In the genomic region with DNA sequence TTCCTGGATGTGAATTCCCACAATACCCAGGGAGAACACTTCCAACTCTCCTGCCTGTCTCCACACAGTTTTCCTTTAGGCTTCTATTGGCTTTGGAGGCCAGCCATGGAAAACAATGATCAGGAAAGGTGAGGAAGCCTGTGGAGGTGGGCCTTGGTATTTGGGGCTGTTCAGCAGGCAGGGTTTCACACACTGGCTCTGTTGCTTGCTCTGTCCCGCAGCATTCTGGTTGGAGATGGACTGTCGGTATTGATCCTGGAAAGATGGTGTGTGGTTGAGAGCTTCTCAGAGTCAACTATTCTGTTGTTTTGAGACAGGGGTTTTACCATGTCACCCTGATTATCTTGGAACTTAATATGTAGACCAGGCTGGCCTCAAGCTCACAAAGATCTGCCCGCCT, we compare ENCODE assay signal across 22 mouse cellular contexts.
DNase-seq lines count a peak whose midpoint lies in the region; ATAC-seq and TF ChIP-seq lines count a peak whose summit lies in the region.
"Had no signal": no experiment of that assay in that cellular context is flagged by ENCODE, and none has a peak within 500 bp of the region (broad histone marks: within the 10 kb centered on the region; RNA-seq: fewer than 3 reads in every experiment).

No protein-coding gene starts in this region.

- H3K27ac ChIP-seq in hindbrain, embryonic 10.5 days = 0 out of 2 replicates have a peak overlapping the region, but pooled peaks have one; percentile 16
- H3K27ac ChIP-seq in hindbrain, postnatal 0 days = no peak overlapping the region
- no peak overlapping the region for H3K27ac ChIP-seq in liver, postnatal 0 days (ENCODE audit: low read depth)
- H3K27ac ChIP-seq in embryonic facial prominence, embryonic 13.5 days = peak overlapping the region; percentile 39; the same call in 1 of the 2 replicates
- H3K27ac ChIP-seq: forebrain, embryonic 12.5 days; forebrain, embryonic 15.5 days; heart, embryonic 15.5 days had no signal

- peaks cover 20% of the 10 kb centered on the region; the same call in 1 of the 2 replicates for H3K4me1 ChIP-seq in hindbrain, embryonic 10.5 days (replicated peaks)
- 0 out of 2 replicates have a peak, but pooled peaks cover 2% of the 10 kb centered on the region for H3K4me1 ChIP-seq in hindbrain, postnatal 0 days (ENCODE audit: insufficient read depth, low read length)
- H3K4me1 ChIP-seq in liver, postnatal 0 days (ENCODE audit: insufficient read depth) = peaks cover 38% of the 10 kb centered on the region
- peaks cover 24% of the 10 kb centered on the region for H3K4me1 ChIP-seq in embryonic facial prominence, embryonic 13.5 days
- H3K4me1 ChIP-seq: heart, embryonic 15.5 days had no signal

- no peak for TF ChIP-seq CTCF in hindbrain, postnatal 0 days (IDR thresholded peaks at IDR 0.05; ENCODE audit: low read depth)
- TF ChIP-seq CTCF in liver, postnatal 0 days (IDR thresholded peaks at IDR 0.05; ENCODE audit: low read depth) = no peak

- H3K9me3 ChIP-seq in hindbrain, embryonic 10.5 days = no peaks in the 10 kb centered on the region
- H3K9me3 ChIP-seq in hindbrain, postnatal 0 days (ENCODE audit: low read length) = no peaks in the 10 kb centered on the region
- no peaks in the 10 kb centered on the region for H3K9me3 ChIP-seq in liver, postnatal 0 days (ENCODE audit: low read length)
- no peaks in the 10 kb centered on the region for H3K9me3 ChIP-seq in embryonic facial prominence, embryonic 13.5 days
- H3K9me3 ChIP-seq: forebrain, embryonic 12.5 days; forebrain, embryonic 15.5 days; G1E; heart, embryonic 12.5 days; heart, embryonic 15.5 days had no signal

- H3K4me3 ChIP-seq in hindbrain, embryonic 10.5 days = no peak overlapping the region
- no peak overlapping the region for H3K4me3 ChIP-seq in hindbrain, postnatal 0 days (ENCODE audit: low read length)
- no peak overlapping the region for H3K4me3 ChIP-seq in liver, postnatal 0 days (ENCODE audit: low read depth, low read length)
- no peak overlapping the region for H3K4me3 ChIP-seq in embryonic facial prominence, embryonic 13.5 days
- H3K4me3 ChIP-seq: erythroblast, embryonic 14.5 days; forebrain, embryonic 12.5 days; forebrain, embryonic 15.5 days; heart, embryonic 12.5 days; heart, embryonic 15.5 days had no signal

- peaks cover 16% of the 10 kb centered on the region for H3K27me3 ChIP-seq in hindbrain, embryonic 10.5 days (ENCODE audit: insufficient read depth, poor library complexity, severe bottlenecking)
- no peaks in the 10 kb centered on the region for H3K27me3 ChIP-seq in hindbrain, postnatal 0 days (ENCODE audit: insufficient read depth, low read length)
- no peaks in the 10 kb centered on the region for H3K27me3 ChIP-seq in liver, postnatal 0 days (ENCODE audit: insufficient read depth, low read length)
- H3K27me3 ChIP-seq in embryonic facial prominence, embryonic 13.5 days = peaks cover 49% of the 10 kb centered on the region
- H3K27me3 ChIP-seq: forebrain, embryonic 15.5 days had no signal

- 83% methylated on average over 3 of the region's 3 CpGs for WGBS in hindbrain, embryonic 10.5 days
- 89% methylated on average over 3 of the region's 3 CpGs for WGBS in hindbrain, postnatal 0 days
- WGBS in liver, postnatal 0 days (ENCODE audit: insufficient replicate concordance) = 74% methylated on average over 3 of the region's 3 CpGs
- WGBS in embryonic facial prominence, embryonic 13.5 days = 75% methylated on average over 3 of the region's 3 CpGs

- H3K36me3 ChIP-seq in hindbrain, embryonic 10.5 days = no peaks in the 10 kb centered on the region
- no peaks in the 10 kb centered on the region for H3K36me3 ChIP-seq in hindbrain, postnatal 0 days (ENCODE audit: insufficient read depth, low read length)
- no peaks in the 10 kb centered on the region for H3K36me3 ChIP-seq in liver, postnatal 0 days (replicated peaks; ENCODE audit: insufficient read depth, low read length)
- H3K36me3 ChIP-seq in embryonic facial prominence, embryonic 13.5 days = no peaks in the 10 kb centered on the region
- H3K36me3 ChIP-seq: forebrain, embryonic 12.5 days; forebrain, embryonic 15.5 days; G1E; heart, embryonic 12.5 days; heart, embryonic 15.5 days had no signal

- no peak overlapping the region for H3K4me2 ChIP-seq in hindbrain, postnatal 0 days (ENCODE audit: low read depth, low read length)
- H3K4me2 ChIP-seq in liver, postnatal 0 days (ENCODE audit: low read depth, low read length) = no peak overlapping the region
- no peak overlapping the region for H3K4me2 ChIP-seq in embryonic facial prominence, embryonic 13.5 days
- H3K4me2 ChIP-seq: forebrain, embryonic 12.5 days; forebrain, embryonic 15.5 days; heart, embryonic 12.5 days; heart, embryonic 15.5 days; hindbrain, embryonic 14.5 days had no signal

- TF ChIP-seq EP300 in liver, postnatal 0 days (IDR thresholded peaks at IDR 0.05; ENCODE audit: low read depth) = no peak

- DNase-seq in hindbrain, embryonic 10.5 days (ENCODE audit: low spot score) = no peak
- no peak for DNase-seq in hindbrain, postnatal 0 days (ENCODE audit: low spot score)
- DNase-seq in liver, postnatal 0 days = no peak
- DNase-seq in liver = no peak
- DNase-seq in right cerebral cortex, adult 18-20 months = no peak
- DNase-seq: B cell, adult 2 months; cerebellum, adult 11 months; cerebellum, adult 2 months; cerebellum, adult 9-11 months; cerebellum, postnatal 25 days; gastrocnemius, postnatal 25 days; heart, postnatal 10 days; heart, postnatal 36 days had no signal

- no peak overlapping the region for H3K9ac ChIP-seq in hindbrain, postnatal 0 days (replicated peaks; ENCODE audit: low read length)
- H3K9ac ChIP-seq in liver, postnatal 0 days (replicated peaks) = no peak overlapping the region
- H3K9ac ChIP-seq in embryonic facial prominence, embryonic 13.5 days = no peak overlapping the region
- H3K9ac ChIP-seq: forebrain, embryonic 12.5 days; forebrain, embryonic 15.5 days; heart, embryonic 12.5 days; heart, embryonic 15.5 days; hindbrain, embryonic 14.5 days had no signal

- ATAC-seq in hindbrain, postnatal 0 days = no peak
- peak; percentile 51 for ATAC-seq in liver, postnatal 0 days
- ATAC-seq in embryonic facial prominence, embryonic 13.5 days (ENCODE audit: insufficient number of reproducible peaks, insufficient read depth, low FRiP score, low TSS enrichment, low read depth) = no peak
- ATAC-seq: forebrain, embryonic 15.5 days; Patski had no signal

Comparison
In these comparisons a context has a peak if more than half of its experiments do, and no peak if none do; other contexts are left out.
1. H3K27ac ChIP-seq: peak in hindbrain, embryonic 10.5 days (single experiment) and embryonic facial prominence, embryonic 13.5 days (single experiment); none in hindbrain, postnatal 0 days (single experiment) and liver, postnatal 0 days (single experiment).